Mouse (Mus musculus) C2C12 (cell line): ENCODE measurements around the gene Suclg2.

Experiments
- CTCF ChIP-seq: IDR thresholded peaks from one replicate; pipeline ENCODE4 v1.5.1; 2011; ENCODE audit not compliant: control insufficient read depth, insufficient read depth, insufficient read length
- MAX ChIP-seq: IDR thresholded peaks from one replicate; pipeline ENCODE4 v1.6.1; 2011; ENCODE audit warnings: mild to moderate bottlenecking, control low read depth
- MYOD1 ChIP-seq: IDR thresholded peaks from one replicate; pipeline ENCODE4 v1.6.1; 2011; ENCODE audit warnings: low read depth; ENCODE audit not compliant: control insufficient read depth, insufficient read length
- MYOG ChIP-seq: IDR thresholded peaks from one replicate; pipeline ENCODE4 v1.6.1; 2011; ENCODE audit not compliant: control insufficient read depth, insufficient read length; ENCODE audit errors: extremely low read depth
- USF1 ChIP-seq: IDR thresholded peaks from one replicate; pipeline ENCODE4 v1.6.1; 2011; ENCODE audit warnings: low read depth, mild to moderate bottlenecking, control low read depth, moderate library complexity

DNA sequence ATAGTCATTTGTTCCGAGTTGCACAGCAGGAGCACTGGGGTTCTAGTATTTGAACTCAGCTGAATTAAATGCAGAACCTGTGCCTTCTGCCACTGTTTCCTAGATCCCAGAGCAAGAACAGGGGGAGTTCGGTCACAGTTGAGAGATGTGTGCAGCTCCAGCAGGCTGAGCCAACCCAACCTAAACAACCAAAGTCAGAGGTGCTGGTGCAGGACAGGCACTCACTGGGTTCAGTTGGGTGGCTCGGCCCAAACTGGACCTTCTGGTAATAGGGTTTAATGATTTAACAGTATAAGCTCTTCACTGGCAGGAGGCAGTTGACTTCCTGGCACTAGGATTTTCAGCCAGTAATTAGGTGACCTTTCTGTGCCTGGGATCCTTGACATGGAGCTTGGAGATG, 6.9 kb downstream of the Suclg2 start:
- TF ChIP-seq CTCF: no peak
- TF ChIP-seq USF1: no peak
- TF ChIP-seq MYOD1: no peak
- TF ChIP-seq MAX: no peak
- no peak for TF ChIP-seq MYOG
